Mouse (Mus musculus): ENCODE results near the gene Xrcc3. TPM values are rescaled to one million over a fixed set of nuclear protein-coding genes. Genes with fewer than 3 reads are reported as not detected.

Xrcc3 gene
- polyA plus RNA-seq, 1 experiment from 2014 or later: 8.4 TPM

DNA sequence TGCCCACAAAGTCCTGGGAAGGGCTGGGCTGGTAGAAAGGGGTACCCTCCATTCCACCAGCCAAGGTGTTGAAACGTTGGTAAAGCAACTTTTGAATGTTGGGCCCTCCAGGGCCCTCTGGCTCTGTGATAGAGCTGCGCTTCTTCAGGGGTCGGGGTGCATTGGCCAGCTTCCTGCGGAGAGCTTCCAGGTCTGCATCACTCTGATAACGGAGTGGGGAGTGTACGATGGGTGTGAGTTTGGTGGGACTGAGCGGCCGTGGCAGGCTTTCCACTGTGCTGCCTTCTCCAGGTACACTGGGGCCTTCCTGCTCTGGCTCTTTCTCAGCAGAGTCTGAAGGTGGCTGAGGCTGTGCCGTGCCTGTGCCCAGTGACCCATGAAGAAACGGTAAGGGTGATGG lies 19.8 kb upstream of the Xrcc3 start:
- Histone ChIP-seq H3K9ac (no peak overlapping the region), H3K4me1 (no peaks in the 10 kb centered on the region), H3K27me3 (no peaks in the 10 kb centered on the region), H3K36me3 (peaks cover 98% of the 10 kb centered on the region), H3K4me2 (no peak overlapping the region), H3K9me3 (no peaks in the 10 kb centered on the region), H3K27ac (no peak overlapping the region), H3K4me3 (no peak overlapping the region)
- no peak for ATAC-seq (ENCODE audit: insufficient number of reproducible peaks, low FRiP score, low TSS enrichment, low read depth)
- 91% methylated on average over 10 of the region's 10 CpGs for WGBS

DNA sequence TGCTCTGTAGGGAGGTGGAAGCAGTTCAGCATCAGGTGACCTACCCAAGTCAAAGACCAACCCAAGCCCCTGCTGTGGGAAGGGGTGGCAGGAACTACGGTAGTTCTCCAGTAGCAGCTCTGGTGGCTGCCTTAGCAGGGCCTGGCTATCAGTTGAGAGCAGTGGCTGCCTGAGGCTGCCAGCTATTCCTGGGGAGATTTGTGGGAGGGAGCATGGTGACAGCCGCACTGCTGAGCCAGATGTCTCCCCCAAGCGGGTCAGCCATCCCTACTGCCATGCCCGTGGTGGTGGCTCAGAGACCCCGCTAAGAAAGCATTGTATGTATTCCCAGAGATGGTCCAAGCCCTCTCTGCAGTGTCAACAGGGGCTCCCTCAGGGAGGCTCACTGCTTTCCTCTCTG lies 19.0 kb upstream of the Xrcc3 start:
- no peak overlapping the region for H3K9ac ChIP-seq
- no peak overlapping the region for H3K27ac ChIP-seq
- H3K4me2 ChIP-seq: no peak overlapping the region
- 79% methylated on average over 5 of the region's 5 CpGs for WGBS
- H3K4me1 ChIP-seq: no peaks in the 10 kb centered on the region
- H3K27me3 ChIP-seq: no peaks in the 10 kb centered on the region
- H3K4me3 ChIP-seq: no peak overlapping the region
- peaks cover 98% of the 10 kb centered on the region for H3K36me3 ChIP-seq
- ATAC-seq (ENCODE audit: insufficient number of reproducible peaks, low FRiP score, low TSS enrichment, low read depth): no peak
- H3K9me3 ChIP-seq: no peaks in the 10 kb centered on the region

DNA sequence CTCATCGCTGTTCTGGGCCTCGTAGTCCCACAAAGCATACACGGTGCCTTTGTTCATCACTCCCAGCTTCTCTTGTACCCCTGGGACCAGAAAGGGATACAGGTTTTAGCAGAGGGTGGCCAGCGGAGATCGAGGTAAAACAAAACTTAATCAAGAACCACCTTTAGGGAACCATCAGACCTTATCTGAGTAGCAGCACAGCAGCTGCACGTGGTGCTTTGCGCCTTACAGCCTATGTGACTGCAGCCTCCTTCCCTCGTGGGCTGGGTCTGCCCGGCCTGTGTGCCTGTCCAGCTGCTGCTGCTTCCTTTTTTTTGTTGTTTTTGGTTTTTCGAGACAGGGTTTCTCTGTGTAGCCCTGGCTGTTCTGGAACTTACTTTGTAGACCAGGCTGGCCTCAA lies 16.7 kb upstream of the Xrcc3 start:
- no peak overlapping the region for H3K27ac ChIP-seq
- no peaks in the 10 kb centered on the region for H3K27me3 ChIP-seq
- no peak overlapping the region for H3K9ac ChIP-seq
- no peaks in the 10 kb centered on the region for H3K4me1 ChIP-seq
- peaks cover 98% of the 10 kb centered on the region for H3K36me3 ChIP-seq
- H3K4me3 ChIP-seq: no peak overlapping the region
- H3K4me2 ChIP-seq: no peak overlapping the region
- H3K9me3 ChIP-seq: no peaks in the 10 kb centered on the region
- no peak for ATAC-seq (ENCODE audit: insufficient number of reproducible peaks, low FRiP score, low TSS enrichment, low read depth)
- WGBS: 88% methylated on average over 10 of the region's 10 CpGs

DNA sequence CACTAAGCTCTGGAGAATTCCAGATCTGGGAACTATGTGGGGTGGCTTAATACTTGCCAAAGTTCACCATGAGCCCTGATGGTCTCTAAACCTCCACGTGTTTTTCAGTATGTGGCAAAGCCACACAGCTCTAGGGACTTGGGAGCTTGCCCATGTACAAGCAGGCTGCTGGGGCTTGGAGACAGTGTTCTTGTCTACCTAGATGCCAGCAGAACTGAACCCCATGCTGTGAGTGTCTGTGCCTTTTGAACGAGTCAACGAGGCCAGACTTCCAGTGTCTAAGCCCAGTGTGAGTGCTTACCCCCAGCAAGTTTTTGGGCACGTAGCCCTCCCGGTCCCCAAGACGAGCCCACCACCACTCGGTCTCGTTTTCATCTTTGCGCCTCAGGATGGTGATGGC lies 16.3 kb upstream of the Xrcc3 start:
- Histone ChIP-seq H3K27me3 (no peaks in the 10 kb centered on the region), H3K4me3 (no peak overlapping the region), H3K9ac (no peak overlapping the region), H3K4me2 (no peak overlapping the region), H3K9me3 (no peaks in the 10 kb centered on the region), H3K36me3 (peaks cover 98% of the 10 kb centered on the region), H3K27ac (no peak overlapping the region), H3K4me1 (no peaks in the 10 kb centered on the region)
- 92% methylated on average over 9 of the region's 9 CpGs for WGBS
- ATAC-seq (ENCODE audit: insufficient number of reproducible peaks, low FRiP score, low TSS enrichment, low read depth): no peak

DNA sequence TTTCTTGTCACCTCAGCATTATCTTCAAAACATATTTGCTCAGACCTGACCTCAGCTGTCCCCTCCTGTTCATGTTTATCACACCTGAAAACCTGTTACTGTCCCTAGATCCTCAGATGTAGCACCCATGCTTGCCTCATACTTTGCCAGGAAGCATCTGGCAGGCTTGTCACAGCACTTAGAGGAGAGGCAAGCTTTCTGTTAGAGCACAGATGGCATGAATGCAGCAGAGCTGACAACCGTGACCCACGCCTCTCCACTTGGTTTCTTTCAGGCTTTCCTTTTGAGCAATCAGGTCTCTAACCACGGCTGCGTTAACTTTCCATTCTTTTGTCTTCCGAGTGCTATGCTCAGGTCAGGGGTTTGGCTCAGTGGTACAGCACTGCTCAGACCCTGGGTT lies 15.8 kb upstream of the Xrcc3 start:
- no peaks in the 10 kb centered on the region for H3K27me3 ChIP-seq
- no peaks in the 10 kb centered on the region for H3K9me3 ChIP-seq
- ATAC-seq (ENCODE audit: insufficient number of reproducible peaks, low FRiP score, low TSS enrichment, low read depth): no peak
- 90% methylated on average over 5 of the region's 5 CpGs for WGBS
- no peak overlapping the region for H3K27ac ChIP-seq
- H3K4me2 ChIP-seq: no peak overlapping the region
- H3K36me3 ChIP-seq: peaks cover 99% of the 10 kb centered on the region
- no peaks in the 10 kb centered on the region for H3K4me1 ChIP-seq
- H3K4me3 ChIP-seq: no peak overlapping the region
- no peak overlapping the region for H3K9ac ChIP-seq

DNA sequence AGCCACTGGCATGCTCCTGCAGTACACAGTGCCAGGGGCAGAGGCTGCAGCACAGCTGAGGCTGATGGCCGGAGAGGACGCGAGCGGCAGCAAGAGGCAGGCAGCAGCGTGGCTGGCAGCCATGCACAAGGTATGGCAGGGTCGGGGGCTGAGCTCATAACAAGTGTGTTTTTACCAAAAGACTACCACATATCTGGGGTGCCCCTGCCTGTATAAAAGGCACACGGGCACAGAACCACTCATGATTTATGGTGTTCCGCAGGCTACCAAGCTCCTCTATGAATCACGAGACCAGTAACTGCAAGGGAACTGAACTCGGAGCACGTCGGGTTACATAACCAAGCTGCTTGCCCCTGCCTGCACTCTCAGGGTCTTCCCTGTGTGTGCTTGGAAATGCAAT lies 13.9 kb upstream of the Xrcc3 start:
- H3K4me1 ChIP-seq: no peaks in the 10 kb centered on the region
- 92% methylated on average over 12 of the region's 12 CpGs for WGBS
- no peak overlapping the region for H3K27ac ChIP-seq
- H3K9me3 ChIP-seq: no peaks in the 10 kb centered on the region
- H3K9ac ChIP-seq: no peak overlapping the region
- no peak for ATAC-seq (ENCODE audit: insufficient number of reproducible peaks, low FRiP score, low TSS enrichment, low read depth)
- peaks cover 96% of the 10 kb centered on the region for H3K36me3 ChIP-seq
- H3K4me2 ChIP-seq: no peak overlapping the region
- H3K27me3 ChIP-seq: no peaks in the 10 kb centered on the region
- H3K4me3 ChIP-seq: no peak overlapping the region

DNA sequence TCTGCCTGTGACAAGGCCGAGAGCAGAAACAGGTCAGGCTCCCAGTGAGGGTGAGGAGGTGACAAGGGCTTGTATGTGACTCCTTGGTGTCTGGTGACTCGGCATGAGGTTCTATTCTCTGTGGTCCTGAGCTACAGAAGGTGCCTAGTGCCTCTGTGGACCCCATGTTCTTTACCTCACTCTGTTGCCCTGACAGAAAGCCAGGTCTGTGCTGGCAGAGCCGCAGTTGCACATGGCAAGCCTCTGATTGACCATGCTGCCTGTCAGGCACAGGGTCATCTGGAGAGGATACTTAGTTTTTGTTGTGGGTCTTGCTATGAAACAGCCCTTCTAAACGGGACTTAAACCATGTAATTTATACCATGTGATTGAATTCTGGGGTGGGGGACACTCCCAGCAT lies 8.3 kb upstream of the Xrcc3 start:
- Histone ChIP-seq H3K36me3 (peaks cover 57% of the 10 kb centered on the region), H3K9me3 (no peaks in the 10 kb centered on the region), H3K4me3 (no peak overlapping the region), H3K4me1 (peaks cover 11% of the 10 kb centered on the region), H3K27me3 (no peaks in the 10 kb centered on the region), H3K4me2 (no peak overlapping the region), H3K27ac (no peak overlapping the region), H3K9ac (no peak overlapping the region)
- no peak for ATAC-seq (ENCODE audit: insufficient number of reproducible peaks, low FRiP score, low TSS enrichment, low read depth)
- WGBS: 69% methylated on average over 4 of the region's 4 CpGs

DNA sequence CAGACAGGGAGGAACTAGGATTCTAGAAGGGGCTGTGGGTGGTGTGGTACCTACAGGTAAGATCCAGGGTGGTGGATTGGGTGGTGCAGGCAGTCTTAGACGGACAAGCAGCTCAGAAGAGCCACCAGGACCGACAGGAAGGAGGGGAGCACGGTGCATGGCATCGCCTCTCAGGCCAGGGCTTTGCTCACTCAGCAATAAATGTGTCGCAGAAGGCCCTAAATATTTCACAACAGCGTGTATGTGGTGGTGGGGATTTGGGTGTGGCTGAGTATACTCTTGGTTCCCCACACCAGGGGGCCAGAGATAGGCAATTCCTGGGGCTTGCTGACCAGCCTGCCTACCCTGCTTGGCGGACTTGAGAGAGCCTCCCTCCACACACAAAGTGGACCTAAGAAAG lies 7.0 kb upstream of the Xrcc3 start:
- WGBS: 68% methylated on average over 7 of the region's 7 CpGs
- Histone ChIP-seq H3K9ac (no peak overlapping the region), H3K27ac (no peak overlapping the region)

DNA sequence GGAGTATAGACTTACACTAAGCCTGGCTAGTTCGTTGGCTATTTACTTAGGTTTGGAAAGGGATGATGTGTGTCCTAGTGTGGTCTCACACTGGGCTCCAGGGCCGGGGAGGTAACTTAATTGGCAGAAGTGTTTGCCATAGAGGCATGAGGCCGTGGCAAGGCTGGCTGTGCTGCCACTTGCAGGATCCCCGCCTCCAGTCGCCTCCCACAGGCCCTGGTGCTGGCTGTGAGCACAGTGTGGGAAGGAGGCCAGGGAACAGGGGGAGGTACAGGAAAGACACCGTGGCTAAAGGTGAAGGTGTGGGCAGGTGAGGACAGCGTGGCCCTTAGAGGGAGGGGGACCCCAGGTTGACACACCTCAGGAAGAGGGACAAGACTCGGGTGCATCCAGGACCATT lies 6.3 kb upstream of the Xrcc3 start:
- H3K4me1 ChIP-seq: peaks cover 31% of the 10 kb centered on the region
- 76% methylated on average over 8 of the region's 8 CpGs for WGBS

More for the DNA sequence above, 7.0 kb upstream of the Xrcc3 start:
- H3K9me3 ChIP-seq: no peaks in the 10 kb centered on the region
- no peaks in the 10 kb centered on the region for H3K27me3 ChIP-seq
- H3K36me3 ChIP-seq: peaks cover 45% of the 10 kb centered on the region
- H3K4me3 ChIP-seq: no peak overlapping the region
- H3K4me2 ChIP-seq: no peak overlapping the region
- peaks cover 23% of the 10 kb centered on the region for H3K4me1 ChIP-seq
- ATAC-seq (ENCODE audit: insufficient number of reproducible peaks, low FRiP score, low TSS enrichment, low read depth): no peak

DNA sequence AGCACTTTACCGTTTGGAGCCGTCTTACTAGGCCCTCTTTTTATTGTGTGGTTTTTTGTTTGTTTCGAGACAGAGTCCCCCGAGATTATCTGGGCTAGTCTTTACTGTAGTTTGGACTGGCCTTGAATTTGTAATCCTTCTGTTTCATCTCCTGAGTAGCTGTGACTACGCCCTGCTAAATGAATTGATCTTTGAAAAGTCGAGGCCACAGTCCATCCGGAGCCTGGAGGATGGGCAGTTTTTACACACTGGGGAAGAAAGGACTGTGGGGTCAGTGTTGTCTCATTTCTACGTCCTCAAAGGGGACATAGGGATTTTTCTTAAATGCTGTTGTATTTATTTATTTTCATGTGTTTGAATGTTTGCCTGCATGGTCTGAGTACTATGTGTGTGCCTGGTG lies 4.3 kb upstream of the Xrcc3 start:
- no peak overlapping the region for H3K4me2 ChIP-seq
- no peak overlapping the region for H3K9ac ChIP-seq
- H3K27me3 ChIP-seq: no peaks in the 10 kb centered on the region
- H3K36me3 ChIP-seq: peaks cover 18% of the 10 kb centered on the region
- no peak overlapping the region for H3K27ac ChIP-seq
- H3K4me3 ChIP-seq: no peak overlapping the region
- 84% methylated on average over 8 of the region's 8 CpGs for WGBS
- H3K4me1 ChIP-seq: peaks cover 35% of the 10 kb centered on the region
- ATAC-seq (ENCODE audit: insufficient number of reproducible peaks, low FRiP score, low TSS enrichment, low read depth): no peak
- no peaks in the 10 kb centered on the region for H3K9me3 ChIP-seq

More for the DNA sequence above, 6.3 kb upstream of the Xrcc3 start:
- no peak overlapping the region for H3K4me2 ChIP-seq
- peaks cover 37% of the 10 kb centered on the region for H3K36me3 ChIP-seq
- no peaks in the 10 kb centered on the region for H3K27me3 ChIP-seq
- no peak overlapping the region for H3K27ac ChIP-seq
- no peak for ATAC-seq (ENCODE audit: insufficient number of reproducible peaks, low FRiP score, low TSS enrichment, low read depth)
- H3K9ac ChIP-seq: no peak overlapping the region
- H3K4me3 ChIP-seq: no peak overlapping the region
- H3K9me3 ChIP-seq: no peaks in the 10 kb centered on the region

DNA sequence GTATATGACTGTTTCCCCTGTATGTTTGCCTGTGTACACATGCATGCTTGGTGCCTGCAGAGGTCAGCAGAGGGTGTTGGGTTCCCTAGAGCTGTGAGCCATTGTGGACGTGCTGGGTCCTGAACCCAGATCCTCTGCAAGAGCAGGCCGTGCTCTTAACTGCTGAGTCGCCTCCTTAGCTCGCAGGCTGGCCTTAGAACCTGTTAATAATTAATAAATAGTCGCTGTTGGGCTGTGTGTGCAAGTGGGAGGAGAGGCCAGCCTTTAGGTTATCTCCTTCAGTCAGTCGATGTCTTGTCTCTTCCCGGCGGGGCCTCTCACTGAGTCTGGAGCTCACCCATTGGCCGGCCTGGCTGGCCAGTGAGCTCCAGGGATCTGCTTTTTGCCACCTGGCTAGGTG lies 3.3 kb upstream of the Xrcc3 start:
- Histone ChIP-seq H3K27me3 (no peaks in the 10 kb centered on the region), H3K36me3 (peaks cover 16% of the 10 kb centered on the region; the same call in 1 of the 2 replicates), H3K4me3 (peak overlapping the region; percentile 72; the same call in 1 of the 2 replicates), H3K9ac (no peak overlapping the region), H3K27ac (0 out of 2 replicates have a peak overlapping the region, but pooled peaks have one; percentile 12), H3K4me2 (no peak overlapping the region; the same call in 1 of the 2 replicates), H3K4me1 (peaks cover 42% of the 10 kb centered on the region), H3K9me3 (no peaks in the 10 kb centered on the region)
- 80% methylated on average over 9 of the region's 9 CpGs for WGBS
- ATAC-seq (ENCODE audit: insufficient number of reproducible peaks, low FRiP score, low TSS enrichment, low read depth): no peak

DNA sequence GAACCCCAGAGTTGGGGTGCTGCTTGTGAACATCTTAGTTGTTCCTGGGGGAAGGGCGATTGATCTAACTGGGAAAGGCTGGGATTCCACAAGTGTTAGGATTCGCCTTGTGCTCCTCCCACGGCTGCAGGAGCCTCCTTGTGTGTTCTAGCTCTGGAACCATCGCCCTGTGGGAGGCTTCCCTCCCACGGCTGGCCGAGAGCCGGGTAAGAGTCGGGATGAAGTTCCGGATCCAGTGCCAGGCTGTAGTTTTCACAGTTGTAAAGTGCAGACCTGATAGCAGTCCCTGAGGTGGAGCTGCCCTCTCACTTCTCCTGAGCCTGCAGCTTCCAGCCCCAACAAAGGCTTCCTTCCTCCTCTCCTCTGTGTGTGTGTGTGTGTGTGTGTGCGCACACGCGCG lies 2.9 kb upstream of the Xrcc3 start:
- H3K4me3 ChIP-seq: peak overlapping the region; percentile 72
- peak overlapping the region; percentile 80; the same call in 1 of the 2 replicates for H3K4me2 ChIP-seq
- 0 out of 2 replicates have a peak overlapping the region, but pooled peaks have one; percentile 12 for H3K27ac ChIP-seq
- H3K9me3 ChIP-seq: no peaks in the 10 kb centered on the region
- peaks cover 14% of the 10 kb centered on the region; the same call in 1 of the 2 replicates for H3K36me3 ChIP-seq
- 64% methylated on average over 13 of the region's 13 CpGs for WGBS
- no peaks in the 10 kb centered on the region for H3K27me3 ChIP-seq
- ATAC-seq (ENCODE audit: insufficient number of reproducible peaks, low FRiP score, low TSS enrichment, low read depth): no peak
- H3K9ac ChIP-seq: no peak overlapping the region
- peaks cover 42% of the 10 kb centered on the region for H3K4me1 ChIP-seq
